Mouse (Mus musculus) left cerebral cortex, adult 9 months (tissue): ENCODE data around the gene Pcgf3.
"Not testable (repeated sequence)": the region's sequence is repeated elsewhere in the genome, so short reads cannot be mapped to it uniquely, and the experiment has no call there.

ENCODE experiments used
- DNase-seq, 2 experiments: peaks; one replicate each; pipeline ENCODE4 v3.0.0; 2022; ENCODE audit warnings: low spot score in 2 of 2

Pcgf3 gene

DNA sequence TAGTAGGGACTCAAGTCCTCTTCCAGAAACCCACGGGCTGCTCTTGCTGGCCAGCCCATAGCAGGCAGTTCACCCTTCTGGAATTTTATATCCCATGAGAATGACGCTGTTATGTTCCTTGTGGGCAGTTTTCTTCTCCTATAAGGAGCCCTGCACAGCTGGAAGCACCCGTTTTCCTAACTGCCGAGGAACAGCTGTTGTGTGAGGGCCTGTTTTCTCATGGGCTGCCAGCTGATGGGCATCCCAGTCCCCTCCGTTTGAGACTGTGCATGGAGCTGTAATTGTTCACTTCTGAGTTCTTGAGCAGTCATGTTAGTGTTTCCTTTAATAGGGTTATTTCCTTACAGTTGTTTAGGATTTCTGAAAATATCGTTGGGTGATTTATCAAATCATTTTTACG is 8.6 kb downstream of the Pcgf3 start:
- DNase-seq: no peak

DNA sequence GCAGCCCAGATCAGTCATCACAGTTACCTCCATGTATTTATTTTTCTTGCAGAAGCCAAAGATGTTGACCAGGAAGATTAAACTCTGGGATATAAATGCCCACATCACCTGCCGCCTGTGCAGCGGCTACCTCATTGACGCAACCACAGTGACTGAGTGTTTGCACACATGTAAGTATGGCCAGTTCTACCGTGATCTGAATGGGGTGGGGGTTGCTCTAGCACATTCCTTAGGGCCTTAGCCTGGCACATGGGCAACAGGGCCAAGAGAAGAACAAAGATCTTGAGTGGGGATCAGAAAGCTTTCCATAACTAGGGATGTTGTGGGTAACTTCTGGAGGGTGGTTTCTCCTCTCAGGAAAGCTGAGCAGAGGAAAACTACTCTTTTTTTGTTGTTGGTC is 12.7 kb downstream of the Pcgf3 start:
- DNase-seq: no peak

DNA sequence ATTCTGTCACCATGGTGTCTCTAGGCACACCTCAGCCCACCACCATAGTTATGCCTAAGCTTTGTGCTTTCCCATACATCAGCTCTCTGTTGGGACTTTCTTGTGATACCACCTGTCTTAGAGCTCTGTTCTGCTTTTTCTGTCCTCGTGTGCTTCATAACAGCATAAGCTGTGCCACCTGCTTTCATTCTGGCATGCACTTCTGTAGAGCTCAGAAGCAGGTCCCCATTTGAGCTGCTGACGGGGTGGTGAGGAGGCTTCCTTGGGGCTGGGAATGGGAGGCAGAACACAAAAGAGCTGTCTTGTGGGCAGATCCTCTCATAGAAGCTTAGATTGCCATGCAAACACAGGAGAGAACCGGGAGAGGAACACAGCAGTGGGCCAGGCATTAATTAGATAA is 14.9 kb downstream of the Pcgf3 start:
- no peak for DNase-seq

DNA sequence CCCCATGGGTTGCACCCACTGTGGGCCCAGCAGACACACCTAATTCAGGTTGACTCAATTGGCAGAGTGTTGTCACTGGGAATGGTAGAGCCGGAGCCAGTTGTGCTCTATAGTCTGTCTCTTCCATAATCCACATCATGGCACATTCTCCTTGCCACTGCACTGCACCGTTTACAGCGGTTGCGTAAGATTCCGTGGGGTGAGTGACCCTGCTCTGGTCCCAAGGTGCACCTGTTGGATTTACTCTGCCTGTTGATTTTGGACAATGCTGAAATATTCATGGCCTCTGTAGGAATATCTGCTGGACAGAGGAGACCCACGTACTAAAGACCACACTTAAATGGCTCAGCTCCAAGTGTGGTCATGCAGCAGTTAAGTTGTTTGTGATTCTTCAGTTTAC is 22.0 kb downstream of the Pcgf3 start:
- DNase-seq: no peak

DNA sequence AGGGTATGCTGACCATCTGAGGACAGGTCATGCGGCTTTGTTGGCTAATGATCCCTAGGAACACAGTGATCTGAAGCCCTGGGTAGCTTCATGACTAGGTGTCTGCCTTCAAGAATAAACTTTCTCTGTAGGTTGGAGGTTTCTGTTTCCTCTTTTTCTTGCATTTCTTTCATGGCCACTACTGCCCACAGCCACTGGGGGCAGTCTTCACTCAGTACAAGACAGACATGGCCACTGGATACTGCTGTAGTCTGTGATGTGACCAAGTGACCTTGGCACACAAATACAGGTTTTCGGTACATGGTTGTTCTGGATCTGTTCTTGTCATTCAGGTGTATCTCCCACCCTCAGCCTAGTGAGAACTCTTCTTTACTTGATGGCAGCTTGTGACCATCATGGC is 24.2 kb downstream of the Pcgf3 start:
- DNase-seq: no peak

DNA sequence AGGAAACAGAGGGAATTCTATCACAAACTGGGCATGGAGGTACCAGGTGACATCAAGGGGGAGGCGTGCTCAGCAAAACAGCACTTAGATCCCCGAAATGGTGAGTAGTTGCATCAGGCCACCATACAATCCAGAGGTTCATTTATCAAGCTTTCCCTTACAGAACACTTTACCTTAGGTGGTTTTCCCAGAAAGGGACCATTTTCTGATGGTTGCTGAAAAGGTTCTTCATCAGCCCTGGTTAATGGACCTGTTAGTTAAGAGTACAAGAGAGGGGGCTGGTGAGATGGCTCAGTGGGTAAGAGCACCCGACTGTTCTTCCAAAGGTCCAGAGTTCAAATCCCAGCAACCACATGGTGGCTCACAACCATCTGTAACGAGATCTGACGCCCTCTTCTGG is 25.1 kb downstream of the Pcgf3 start:
- DNase-seq: not testable (repeated sequence)

DNA sequence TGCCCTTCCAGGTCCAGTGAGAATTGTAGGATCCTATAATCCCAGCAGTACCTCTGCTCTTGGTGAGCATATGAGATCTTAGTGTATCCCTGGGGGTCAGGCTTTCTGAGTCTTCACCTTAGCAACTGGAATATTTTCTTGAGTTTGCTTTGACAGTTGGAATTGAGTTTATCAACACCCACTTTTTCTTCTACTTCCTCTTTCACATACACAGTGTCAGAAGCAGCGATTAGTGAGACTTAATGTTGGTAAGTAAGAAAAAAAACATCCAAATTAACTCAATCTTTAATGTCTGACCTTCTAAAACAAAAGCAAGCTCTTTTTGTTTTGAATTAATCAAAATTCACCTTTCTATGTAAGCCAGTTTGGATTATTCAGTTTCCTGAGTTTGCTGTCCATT is 40.5 kb downstream of the Pcgf3 start:
- no peak for DNase-seq

DNA sequence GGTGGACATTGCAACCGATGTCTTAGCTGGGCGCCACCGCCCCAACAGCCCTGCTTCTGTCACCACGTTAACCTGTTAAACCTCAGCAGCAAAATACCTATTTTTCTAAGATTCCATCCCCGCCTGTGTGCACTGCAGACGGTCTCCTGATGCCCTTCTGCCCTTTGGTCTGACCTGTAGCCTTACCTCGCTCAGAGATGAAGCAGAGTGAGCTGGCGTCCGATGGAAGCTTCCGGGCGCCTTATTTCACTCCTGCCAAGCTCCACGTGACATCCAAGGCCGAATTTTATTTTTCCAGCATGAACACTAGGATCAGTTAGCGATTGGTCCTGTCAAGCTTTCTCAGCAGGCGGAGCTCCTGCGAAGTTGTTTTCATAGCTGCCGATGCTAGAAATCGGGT is 41.3 kb downstream of the Pcgf3 start:
- no peak for DNase-seq

DNA sequence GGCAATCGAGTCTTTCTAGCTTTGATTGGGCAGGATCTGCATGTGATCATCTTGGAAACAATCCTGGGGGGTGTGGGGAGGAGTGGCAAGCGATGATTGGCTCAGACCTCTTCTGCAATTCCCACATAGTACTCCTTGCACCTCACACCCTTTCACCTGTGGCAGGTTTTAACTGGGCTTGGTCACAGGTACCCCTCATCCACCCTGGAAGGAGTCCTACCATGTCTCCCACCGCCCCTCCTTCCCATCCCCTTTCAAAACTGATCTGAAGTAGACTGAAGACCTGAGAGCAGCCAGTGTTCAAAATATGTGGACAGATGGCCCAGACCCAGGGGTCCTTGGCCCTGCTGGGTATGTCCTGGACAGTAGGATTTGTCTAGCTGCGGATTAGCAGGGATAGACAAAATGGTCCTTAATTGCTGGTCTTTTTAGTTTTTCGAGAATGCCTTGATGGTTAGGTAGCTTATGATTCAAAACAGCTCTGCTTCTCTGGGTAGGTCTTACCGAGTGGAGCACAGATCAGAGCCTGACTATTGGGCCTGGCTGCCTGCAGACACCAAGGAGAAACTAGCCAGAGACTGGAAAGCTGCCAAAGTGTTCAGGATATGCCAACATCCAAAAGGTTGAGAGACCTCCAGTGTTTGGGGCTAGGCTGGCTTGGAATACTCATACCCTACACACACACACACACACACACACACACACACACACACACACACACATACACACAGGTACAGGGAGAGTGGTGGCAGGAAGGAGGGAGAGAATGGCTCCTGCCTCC is 54.7 kb downstream of the Pcgf3 start:
- no peak for DNase-seq

DNA sequence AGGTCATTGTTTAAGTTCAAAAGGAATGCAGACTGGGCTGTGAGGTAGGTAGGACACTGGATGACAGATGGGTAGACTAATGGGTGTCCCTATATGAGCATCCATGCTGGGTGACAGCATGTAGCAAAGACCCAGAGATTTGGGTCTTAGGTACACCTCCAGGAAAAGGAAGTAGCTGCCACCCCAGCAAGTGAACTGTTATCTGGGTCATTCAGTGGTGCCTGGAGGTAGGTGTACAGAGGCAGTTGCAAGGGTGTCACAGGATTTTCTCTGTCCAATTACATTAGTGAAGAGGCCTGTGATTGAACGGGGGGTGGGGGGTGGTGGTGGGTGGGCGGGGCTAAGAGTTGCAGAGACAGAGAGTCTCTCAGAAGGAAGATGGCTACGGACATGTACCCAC is 55.6 kb downstream of the Pcgf3 start:
- no peak for DNase-seq

DNA sequence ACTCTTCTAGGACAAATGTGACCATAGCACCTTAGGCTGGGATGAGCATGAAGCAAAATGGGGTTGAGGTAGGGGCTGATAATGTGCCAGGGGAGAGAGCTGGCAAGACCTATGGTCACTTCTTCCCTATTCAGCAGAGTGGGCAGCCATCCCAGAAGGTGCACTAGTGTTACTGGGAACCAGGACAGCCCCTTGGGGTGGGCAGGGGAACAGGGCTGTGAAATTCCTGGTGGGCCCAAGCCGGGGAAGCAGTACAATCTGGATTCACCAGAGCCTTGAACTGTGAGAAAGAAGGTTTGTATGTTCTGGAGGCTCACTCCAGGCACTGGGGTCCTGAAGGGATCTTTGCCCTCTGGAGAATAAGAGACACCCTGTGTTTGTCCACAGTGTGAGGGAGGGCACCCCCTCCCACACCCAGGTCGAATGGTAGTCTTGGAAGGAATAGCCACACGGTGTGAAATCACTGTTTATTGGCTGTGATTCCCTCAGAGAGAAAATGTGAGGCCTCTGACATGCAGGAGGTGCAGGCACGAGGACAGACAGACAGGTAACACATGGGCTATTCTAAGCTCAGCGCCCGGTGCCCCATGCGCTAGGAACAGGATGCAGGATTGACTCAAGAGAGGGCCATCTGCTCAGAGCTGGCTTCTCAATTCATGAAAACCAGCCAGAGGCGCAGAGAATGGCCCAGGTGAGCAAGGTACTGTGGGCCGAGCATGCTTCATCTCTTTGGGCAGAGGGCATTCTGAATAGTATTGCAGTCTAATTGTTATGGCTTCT is 57.3 kb downstream of the Pcgf3 start:
- no peak for DNase-seq

DNA sequence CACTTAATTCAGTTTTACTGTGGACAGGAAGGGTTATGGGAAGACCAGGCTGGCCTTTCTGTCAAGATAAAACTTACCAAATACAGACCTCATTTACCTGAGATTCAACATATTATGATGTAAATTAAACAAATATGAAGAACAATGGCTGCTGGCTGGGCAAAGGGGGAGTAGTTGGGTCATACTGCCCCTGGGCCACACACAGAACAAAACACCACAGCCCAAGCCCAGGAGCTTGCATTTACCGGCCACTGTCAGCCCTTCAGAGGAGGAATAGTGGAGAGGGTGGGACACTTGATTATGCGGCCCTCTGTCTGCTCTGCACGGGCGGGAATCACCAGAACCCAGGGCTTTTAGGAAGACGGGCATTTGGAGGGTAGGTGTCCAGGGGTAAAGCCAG is 57.9 kb downstream of the Pcgf3 start:
- DNase-seq: no peak

DNA sequence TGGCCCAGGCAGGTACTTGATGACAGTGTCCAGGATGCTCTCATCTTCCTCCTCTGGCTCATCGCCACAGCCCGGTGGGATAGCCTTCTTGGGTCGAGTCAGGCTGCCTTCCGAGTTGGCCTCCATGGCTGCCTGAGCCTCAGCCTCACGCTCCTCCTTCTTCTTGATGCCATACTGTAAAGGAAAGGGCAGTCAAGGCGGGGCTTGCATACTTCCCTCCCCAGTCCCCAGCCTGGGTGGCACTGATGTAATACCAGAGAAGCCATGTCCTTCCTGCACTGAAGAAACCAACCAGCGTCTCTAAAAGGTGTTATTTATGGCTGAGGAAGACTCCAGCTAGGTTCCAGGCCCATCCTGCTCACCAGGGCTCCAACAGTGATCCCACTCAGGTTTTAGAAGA is 59.1 kb downstream of the Pcgf3 start:
- no peak for DNase-seq

DNA sequence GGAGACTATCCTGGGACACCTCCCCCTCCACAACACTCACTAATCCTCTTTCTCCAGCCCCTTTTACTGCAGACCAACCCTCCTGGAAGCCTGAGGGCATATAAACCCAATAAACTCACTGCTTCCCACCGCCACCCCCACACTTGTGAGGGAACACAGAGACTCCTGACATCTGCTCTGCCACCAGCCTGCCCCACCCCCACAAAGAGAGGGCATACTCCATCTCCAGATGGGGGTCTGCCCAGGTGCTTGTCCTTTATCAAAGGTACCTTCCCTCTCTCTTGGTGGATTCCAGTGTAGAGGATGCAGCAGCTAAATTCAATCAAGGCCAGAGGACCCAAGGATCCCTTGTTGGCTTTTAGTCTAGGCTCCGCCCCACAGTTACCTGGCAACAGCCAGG is 60.0 kb downstream of the Pcgf3 start:
- no peak for DNase-seq

DNA sequence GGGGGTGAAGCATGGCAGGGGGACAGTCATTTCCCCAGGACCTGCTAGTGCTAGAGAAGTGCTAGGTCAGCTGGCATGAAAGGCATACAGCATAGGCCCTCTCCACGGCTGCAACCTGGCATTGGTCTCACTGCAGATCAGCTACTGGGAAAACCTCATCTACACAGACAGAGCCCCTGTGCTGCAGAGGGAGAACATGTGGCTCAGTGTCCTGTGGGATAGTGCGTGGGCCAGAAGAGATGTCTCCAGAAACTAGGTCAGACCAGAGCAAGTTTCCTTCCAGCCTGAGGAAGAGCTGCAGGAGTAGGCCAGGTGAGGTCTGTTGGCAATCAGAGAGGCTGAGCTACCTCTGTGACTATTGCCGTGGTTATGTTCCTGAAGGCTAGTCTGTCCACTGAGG is 60.9 kb downstream of the Pcgf3 start:
- DNase-seq: peak in 1 of 2 experiments; percentile 38

DNA sequence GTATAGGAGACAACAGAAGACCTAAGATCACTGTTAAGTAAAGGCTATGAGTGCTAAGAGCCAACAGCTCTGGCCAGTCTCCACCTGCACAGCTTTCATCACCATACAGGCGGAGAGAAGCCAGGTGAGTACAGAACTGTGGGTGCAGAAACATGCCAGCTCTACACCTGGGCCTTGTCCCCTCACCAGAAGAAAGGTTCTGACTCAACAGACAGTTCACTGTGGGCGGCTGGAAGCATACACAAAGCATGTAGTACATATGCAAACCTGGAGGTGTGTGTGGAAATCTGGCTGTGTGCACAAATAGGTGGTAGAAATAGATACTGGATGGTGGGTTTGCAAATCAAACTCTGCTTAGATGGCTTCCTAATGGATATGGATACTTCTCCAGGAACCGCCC is 61.6 kb downstream of the Pcgf3 start:
- peak in 1 of 2 experiments; percentile 49 for DNase-seq

DNA sequence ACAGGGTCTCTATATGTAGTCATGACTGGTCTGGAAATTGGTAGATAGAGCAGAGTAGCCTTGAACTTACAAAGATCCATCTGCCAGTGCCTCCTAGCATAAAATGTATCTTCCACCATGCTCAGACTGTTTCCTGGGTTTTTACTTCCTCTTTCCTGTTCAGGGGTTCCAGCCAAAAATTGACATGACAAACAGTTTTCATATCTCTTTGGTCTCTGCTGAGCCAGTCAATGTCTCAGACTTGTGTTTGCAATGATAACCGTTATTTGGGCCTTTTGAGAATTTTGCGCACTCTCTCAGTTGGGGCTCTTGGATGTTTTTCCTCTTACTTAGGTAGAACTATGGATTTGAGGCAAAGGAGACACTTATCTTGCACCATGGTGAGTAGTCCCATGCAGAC is 73.2 kb downstream of the Pcgf3 start:
- DNase-seq: no peak

DNA sequence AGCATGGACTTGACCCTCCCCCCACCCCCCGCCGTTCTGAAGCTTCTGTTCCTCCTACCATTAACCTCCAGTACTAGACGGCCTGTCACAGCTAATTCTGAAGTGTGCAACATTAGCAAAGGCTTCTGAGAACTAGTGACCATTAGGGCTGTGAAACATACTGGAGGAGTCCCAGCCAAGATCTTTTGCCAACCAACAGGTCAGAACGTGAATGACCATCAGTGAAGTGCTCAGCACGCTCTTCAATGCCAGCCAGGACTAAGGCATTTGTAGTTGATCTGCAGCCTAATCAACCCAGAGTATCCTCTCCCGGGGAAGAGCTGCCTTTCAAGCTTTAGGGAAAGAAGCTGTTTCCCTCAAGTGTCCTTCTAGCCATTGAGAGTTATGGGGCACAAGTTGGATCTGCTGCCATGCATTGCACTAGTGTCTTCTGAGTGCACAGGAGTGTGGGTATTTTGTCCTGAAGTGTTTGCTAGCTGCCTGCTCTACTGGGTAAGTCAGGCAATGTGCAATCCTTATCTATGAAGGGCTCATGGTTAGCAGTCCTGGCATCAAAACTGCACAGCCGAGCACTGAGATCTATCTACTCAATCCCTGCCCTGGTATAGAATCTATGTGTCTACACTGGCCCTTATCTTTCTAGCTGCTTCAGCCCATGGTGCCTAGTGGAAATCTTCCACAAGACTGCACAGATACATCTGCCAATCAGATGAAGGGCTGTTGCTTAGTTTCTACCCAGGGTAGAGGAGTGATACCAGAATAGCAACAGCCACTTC is 82.7 kb downstream of the Pcgf3 start:
- no peak for DNase-seq

DNA sequence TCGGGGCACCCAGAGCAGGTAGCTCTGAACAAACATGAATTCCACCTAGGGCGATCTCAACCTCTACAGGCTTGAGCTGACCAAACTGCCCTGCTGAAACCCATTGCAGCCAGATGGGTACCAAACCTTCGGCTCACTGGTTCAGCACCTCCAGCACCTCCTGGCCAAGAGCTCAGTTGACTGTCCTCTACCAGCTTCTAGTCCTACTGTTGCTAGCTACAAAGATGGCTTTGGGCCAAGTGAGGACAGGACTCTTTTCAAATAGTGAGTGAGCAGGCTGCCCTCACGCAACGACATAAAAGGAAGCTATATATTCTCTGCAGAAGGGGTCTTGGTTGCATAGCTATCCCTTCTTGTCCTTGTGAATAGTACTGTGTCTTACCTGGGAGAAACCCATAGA is 86.6 kb downstream of the Pcgf3 start:
- no peak for DNase-seq

DNA sequence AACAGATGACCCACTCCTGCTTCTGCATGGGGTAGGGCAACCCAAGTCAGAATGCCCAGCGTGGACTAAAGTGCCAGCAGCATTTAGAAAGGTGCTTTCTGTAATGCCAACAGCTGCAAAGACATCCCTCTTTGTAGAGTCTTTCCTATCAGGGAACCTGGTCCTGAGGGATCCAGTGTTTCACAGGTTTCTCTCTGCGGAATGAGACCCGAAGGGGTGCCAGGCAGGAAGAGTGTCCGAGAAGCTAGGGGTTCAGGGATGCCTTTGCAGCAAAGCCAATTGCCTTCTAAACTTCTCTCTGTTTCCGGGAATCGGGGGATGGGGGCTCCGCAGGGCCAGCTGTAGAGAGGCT is 88.1 kb downstream of the Pcgf3 start:
- DNase-seq: no peak

DNA sequence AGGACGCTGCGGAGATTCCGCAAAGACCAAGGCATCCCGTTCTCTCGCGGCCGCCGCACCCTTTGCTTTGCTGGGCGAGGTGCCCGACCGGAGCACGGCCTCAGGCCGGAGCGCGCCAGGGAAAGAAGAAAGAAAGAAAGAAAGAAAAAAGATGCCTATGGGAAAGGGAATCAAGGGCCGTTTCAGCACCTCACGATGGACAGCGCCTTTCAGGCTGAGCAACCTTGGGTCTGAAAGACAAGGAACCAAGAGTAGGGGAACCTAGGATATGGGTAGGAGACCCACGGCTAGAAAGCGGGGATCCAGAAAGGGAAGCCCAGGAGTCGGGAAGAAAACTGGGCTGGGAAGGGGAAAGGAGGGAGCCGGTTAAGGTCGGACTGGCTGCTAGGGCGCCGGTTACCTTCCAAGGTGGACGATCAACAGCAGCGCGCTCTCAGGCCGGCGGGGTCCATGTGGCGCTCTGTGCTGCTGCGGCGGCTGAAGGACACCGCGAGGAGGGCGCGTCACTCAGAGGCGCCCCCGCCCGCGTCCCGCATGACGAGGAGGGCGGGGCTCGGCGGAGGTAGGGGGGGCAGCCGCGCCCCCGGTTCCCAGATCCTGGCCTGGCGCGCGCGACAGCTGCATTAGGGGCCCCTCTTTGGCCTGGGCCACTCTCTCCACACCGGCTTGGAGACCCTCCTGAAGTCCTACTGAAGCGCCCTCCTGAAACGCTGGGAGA is 88.6 kb downstream of the Pcgf3 start, which contains the start of gene Cplx1:
Cplx1 (minus strand) TSS at position 536 of the 718 bp plus-strand sequence.
- DNase-seq: peak in 1 of 2 experiments; percentile 62

DNA sequence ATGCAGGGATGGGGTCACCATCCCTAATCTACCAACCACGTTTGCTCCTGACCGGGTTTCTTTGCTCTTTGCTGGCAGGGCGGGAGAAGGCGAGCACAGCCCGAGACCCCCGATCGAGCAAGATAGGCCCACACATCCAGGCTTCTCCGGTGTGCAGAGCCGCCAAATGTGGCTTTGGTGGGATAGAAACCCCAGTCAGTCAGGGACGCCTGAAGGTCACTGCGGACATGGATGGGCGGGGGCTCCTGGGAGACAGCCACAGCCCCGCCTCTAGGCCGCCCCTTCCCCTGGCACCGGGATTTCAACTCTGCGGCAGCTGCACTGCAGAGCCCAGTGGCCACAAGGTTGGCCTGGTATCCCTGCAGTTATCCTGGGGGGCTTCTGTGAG is 89.2 kb downstream of the Pcgf3 start:
- peak in 1 of 2 experiments; percentile 28 for DNase-seq
